Mouse (Mus musculus) CD4-positive naive resting alpha-beta T cell, adult 76 days (primary cell): ENCODE data around the gene 1810010D01Rik. TPM values are rescaled to one million over a fixed set of nuclear protein-coding genes. Genes with fewer than 3 reads are reported as not detected.

ENCODE experiments used
- total RNA-seq: library from RNA; stranded (reverse); gene quantifications from one replicate; pipeline ENCODE4 v1.2.4, GENCODE M21; 2023

1810010D01Rik gene
- 2.3 TPM for total RNA-seq

GRCm38 (mm10) chr7:145208006-145208405 is at the start of gene 1810010D01Rik:
Gene 1810010D01Rik (minus strand): TSS chr7:145208119.

Other genes with a start within 250 kb of the 1810010D01Rik start
- 29.1 TPM for gene Tpcn2, start 75.9 kb upstream of the 1810010D01Rik start, total RNA-seq
- not detected for gene Mrgprf, start 92.7 kb upstream of the 1810010D01Rik start, total RNA-seq
- gene Mrgprd, start 106.7 kb upstream of the 1810010D01Rik start, total RNA-seq = not detected